Mouse (Mus musculus): Measurements from ENCODE around the gene Dirc2. TPM values are rescaled to one million over a fixed set of nuclear protein-coding genes. Genes with fewer than 3 reads are reported as not detected.

The Dirc2 gene
- total and polyA plus RNA-seq, 3 experiments, result 43.2 to 61.9 (median 49.9) TPM

DNA sequence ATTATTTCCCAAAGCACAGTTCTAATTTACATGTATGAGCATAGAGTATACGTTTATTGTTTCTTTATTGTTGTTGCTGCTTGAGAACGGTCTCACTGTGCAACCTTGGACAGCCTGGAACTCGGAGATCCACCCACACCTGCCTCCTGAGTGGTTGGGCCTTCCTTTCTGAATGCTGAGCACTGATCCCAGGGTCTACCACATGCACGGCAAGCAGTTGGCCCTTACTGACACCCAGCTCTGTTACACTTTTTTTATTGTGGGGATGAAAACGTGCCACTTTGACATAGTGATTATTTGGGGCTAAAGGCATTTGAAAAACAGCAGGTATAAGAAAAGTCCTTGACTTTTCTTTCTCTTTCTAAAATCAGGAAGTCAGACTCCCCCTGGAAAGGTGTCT is 12.5 kb upstream of the Dirc2 start:
- H3K36me3 ChIP-seq (ENCODE audit: control insufficient read depth, insufficient read depth, low read length), result no peaks in the 10 kb centered on the region
- no peak overlapping the region for H3K4me3 ChIP-seq
- H3K79me2 ChIP-seq (replicated peaks; ENCODE audit: control insufficient read depth, insufficient read depth, low read length), result no peaks in the 10 kb centered on the region
- intact Hi-C loops (cut with DNase I), result no loop called here
- no peak overlapping the region for H3K27ac ChIP-seq
- TF ChIP-seq CTCF (IDR thresholded peaks at IDR 0.05) (no peak), POLR2A (IDR thresholded peaks at IDR 0.05; ENCODE audit: insufficient read depth, low read depth, low read length) (no peak), EP300 (IDR thresholded peaks at IDR 0.05; ENCODE audit: insufficient read depth, low read depth, low read length) (no peak)
- H3K27me3 ChIP-seq (ENCODE audit: control insufficient read depth, insufficient read depth, low read length), result no peaks in the 10 kb centered on the region
- no peaks in the 10 kb centered on the region; the same call in none of the 2 replicates for H3K4me1 ChIP-seq (ENCODE audit: control insufficient read depth, insufficient read depth, low read length)
- WGBS, result 84% methylated on average over 5 of the region's 5 CpGs
- H3K9ac ChIP-seq (ENCODE audit: low read depth, low read length), result no peak overlapping the region
- no peak for DNase-seq

DNA sequence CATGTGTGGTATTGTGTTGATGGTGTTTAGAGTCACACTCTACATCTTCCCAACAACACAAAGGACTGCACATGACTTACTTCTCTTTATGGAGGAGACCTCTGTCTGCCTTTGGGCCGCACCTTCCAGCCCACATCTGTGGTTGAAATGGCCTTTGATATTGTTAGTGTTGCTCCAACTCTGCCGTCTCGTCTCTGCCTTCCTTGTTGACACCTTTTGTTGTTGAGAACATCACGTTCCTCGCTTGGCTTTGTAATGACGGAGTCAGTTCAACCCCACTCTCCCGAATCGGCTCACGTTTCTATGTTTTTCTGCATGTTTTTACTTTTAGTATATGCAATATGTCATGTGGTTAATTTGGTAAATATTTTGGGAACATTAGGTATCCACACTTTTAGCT is 11.9 kb upstream of the Dirc2 start:
- H3K27ac ChIP-seq, result no peak overlapping the region
- no peak for DNase-seq
- no peaks in the 10 kb centered on the region; the same call in none of the 2 replicates for H3K4me1 ChIP-seq (ENCODE audit: control insufficient read depth, insufficient read depth, low read length)
- no peak overlapping the region for H3K9ac ChIP-seq (ENCODE audit: low read depth, low read length)
- 93% methylated on average over 9 of the region's 9 CpGs for WGBS
- no peaks in the 10 kb centered on the region for H3K79me2 ChIP-seq (replicated peaks; ENCODE audit: control insufficient read depth, insufficient read depth, low read length)
- intact Hi-C loops (cut with DNase I), result no loop called here
- TF ChIP-seq POLR2A (IDR thresholded peaks at IDR 0.05; ENCODE audit: insufficient read depth, low read depth, low read length) (no peak), EP300 (IDR thresholded peaks at IDR 0.05; ENCODE audit: insufficient read depth, low read depth, low read length) (no peak), CTCF (IDR thresholded peaks at IDR 0.05) (no peak)
- no peak overlapping the region for H3K4me3 ChIP-seq
- no peaks in the 10 kb centered on the region for H3K27me3 ChIP-seq (ENCODE audit: control insufficient read depth, insufficient read depth, low read length)
- H3K36me3 ChIP-seq (ENCODE audit: control insufficient read depth, insufficient read depth, low read length), result no peaks in the 10 kb centered on the region

DNA sequence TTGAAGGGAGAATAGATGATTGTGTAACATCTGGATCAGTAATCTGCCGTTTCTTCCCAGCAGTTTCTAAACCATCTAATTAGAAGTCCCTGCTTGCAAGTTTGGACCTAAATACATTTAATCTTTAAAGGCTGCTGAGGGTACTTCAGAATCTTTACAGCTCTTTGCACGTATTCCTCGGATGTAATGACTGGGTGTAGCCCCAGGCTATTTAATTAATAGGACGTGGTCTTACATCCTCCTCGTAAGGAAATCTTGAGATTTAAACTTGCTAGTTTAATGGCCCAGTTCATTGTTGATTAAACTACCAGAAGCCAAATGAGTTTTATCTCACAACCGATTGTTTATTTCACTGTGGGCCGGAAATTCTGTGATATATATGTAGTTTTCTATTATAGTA is 10.5 kb upstream of the Dirc2 start:
- Histone ChIP-seq H3K27ac (no peak overlapping the region), H3K4me3 (no peak overlapping the region), H3K79me2 (replicated peaks; ENCODE audit: control insufficient read depth, insufficient read depth, low read length) (no peaks in the 10 kb centered on the region), H3K4me1 (ENCODE audit: control insufficient read depth, insufficient read depth, low read length) (no peaks in the 10 kb centered on the region; the same call in none of the 2 replicates), H3K9ac (ENCODE audit: low read depth, low read length) (no peak overlapping the region), H3K36me3 (ENCODE audit: control insufficient read depth, insufficient read depth, low read length) (no peaks in the 10 kb centered on the region), H3K27me3 (ENCODE audit: control insufficient read depth, insufficient read depth, low read length) (no peaks in the 10 kb centered on the region)
- intact Hi-C loops (cut with DNase I), result no loop called here
- WGBS, result 80% methylated on average over 7 of the region's 7 CpGs
- TF ChIP-seq CTCF (IDR thresholded peaks at IDR 0.05) (no peak), EP300 (IDR thresholded peaks at IDR 0.05; ENCODE audit: insufficient read depth, low read depth, low read length) (no peak), POLR2A (IDR thresholded peaks at IDR 0.05; ENCODE audit: insufficient read depth, low read depth, low read length) (no peak)
- no peak for DNase-seq

DNA sequence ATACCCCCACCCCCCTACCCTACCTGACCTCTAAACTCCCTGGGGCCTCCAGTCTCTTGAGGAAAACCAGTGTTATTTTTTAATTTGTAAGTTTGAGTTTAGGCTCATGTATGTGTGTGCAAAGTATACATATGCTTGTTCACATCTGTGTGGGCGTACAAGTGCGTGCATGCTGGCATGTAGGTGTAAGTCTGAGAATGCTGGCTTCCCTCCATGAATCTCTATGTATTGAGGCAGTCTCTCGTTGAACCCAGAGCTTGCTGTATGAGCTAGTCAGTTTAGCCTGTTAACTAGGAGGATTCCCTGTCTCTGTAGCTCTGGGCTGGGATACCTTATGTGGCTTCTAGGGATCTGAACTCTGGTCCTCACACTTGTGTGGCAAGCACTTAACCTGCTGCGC is 8.6 kb upstream of the Dirc2 start:
- WGBS, result 94% methylated on average over 4 of the region's 4 CpGs
- intact Hi-C loops (cut with DNase I), result no loop called here
- no peak overlapping the region for H3K27ac ChIP-seq

DNA sequence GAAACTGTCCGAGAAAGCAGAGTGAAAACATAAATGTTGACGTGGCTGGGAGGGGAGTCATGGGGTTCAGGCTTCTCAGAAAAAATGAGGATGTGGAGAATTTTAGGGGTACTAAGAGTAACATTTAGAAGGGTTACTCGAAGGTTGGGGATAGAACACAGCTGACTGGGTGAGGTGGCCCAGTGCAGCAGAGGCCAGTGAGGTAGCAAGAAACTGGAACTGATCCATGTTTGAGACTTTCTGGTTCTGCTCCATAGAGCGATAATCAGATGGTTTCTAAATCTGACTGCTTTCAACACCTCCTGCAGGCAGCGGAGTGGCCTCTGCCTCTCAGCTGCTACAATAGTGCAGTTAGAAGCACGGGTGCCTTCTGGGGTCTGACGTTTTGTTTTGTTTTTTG is 7.6 kb upstream of the Dirc2 start:
- DNase-seq, result peak in 1 of 2 experiments; percentile 33
- H3K79me2 ChIP-seq (replicated peaks; ENCODE audit: control insufficient read depth, insufficient read depth, low read length), result no peaks in the 10 kb centered on the region
- no peak overlapping the region for H3K9ac ChIP-seq (ENCODE audit: low read depth, low read length)
- no peak for TF ChIP-seq CTCF (IDR thresholded peaks at IDR 0.05)
- no peak for TF ChIP-seq POLR2A (IDR thresholded peaks at IDR 0.05; ENCODE audit: insufficient read depth, low read depth, low read length)
- no peak for TF ChIP-seq EP300 (IDR thresholded peaks at IDR 0.05; ENCODE audit: insufficient read depth, low read depth, low read length)
- H3K4me1 ChIP-seq (ENCODE audit: control insufficient read depth, insufficient read depth, low read length), result no peaks in the 10 kb centered on the region
- no peaks in the 10 kb centered on the region for H3K36me3 ChIP-seq (ENCODE audit: control insufficient read depth, insufficient read depth, low read length)
- no peak overlapping the region for H3K4me3 ChIP-seq
- no peak overlapping the region for H3K27ac ChIP-seq
- intact Hi-C loops (cut with DNase I), result no loop called here
- no peaks in the 10 kb centered on the region for H3K27me3 ChIP-seq (ENCODE audit: control insufficient read depth, insufficient read depth, low read length)
- 47% methylated on average over 7 of the region's 7 CpGs for WGBS

More for the DNA sequence above, 8.6 kb upstream of the Dirc2 start:
- Histone ChIP-seq H3K4me3 (no peak overlapping the region), H3K4me1 (ENCODE audit: control insufficient read depth, insufficient read depth, low read length) (no peaks in the 10 kb centered on the region; the same call in none of the 2 replicates), H3K79me2 (replicated peaks; ENCODE audit: control insufficient read depth, insufficient read depth, low read length) (no peaks in the 10 kb centered on the region), H3K9ac (ENCODE audit: low read depth, low read length) (no peak overlapping the region), H3K36me3 (ENCODE audit: control insufficient read depth, insufficient read depth, low read length) (no peaks in the 10 kb centered on the region), H3K27me3 (ENCODE audit: control insufficient read depth, insufficient read depth, low read length) (no peaks in the 10 kb centered on the region)
- no peak for TF ChIP-seq POLR2A (IDR thresholded peaks at IDR 0.05; ENCODE audit: insufficient read depth, low read depth, low read length)
- TF ChIP-seq CTCF (IDR thresholded peaks at IDR 0.05), result no peak
- TF ChIP-seq EP300 (IDR thresholded peaks at IDR 0.05; ENCODE audit: insufficient read depth, low read depth, low read length), result no peak
- no peak for DNase-seq

DNA sequence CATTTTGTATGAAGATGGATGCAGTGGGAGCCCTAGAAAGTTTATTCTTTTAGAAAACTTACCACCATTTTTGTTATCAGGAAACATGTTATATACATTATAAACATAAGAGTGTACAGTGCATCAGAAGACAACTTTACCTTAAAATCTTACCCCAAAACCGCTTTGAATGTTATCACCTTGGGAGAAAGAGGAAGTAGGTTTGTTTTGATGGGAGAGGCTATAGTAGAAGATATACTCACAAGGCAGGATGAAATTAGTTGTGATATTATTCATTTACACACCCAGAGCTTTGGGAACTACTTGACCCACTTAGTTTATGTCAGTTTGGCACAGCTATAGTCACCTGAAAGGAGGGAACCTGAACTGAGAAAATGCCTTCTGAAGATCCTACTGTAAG is 6.7 kb upstream of the Dirc2 start:
- intact Hi-C loops (cut with DNase I), result no loop called here
- WGBS, result 54% methylated on average over 1 of the region's 1 CpGs
- H3K27me3 ChIP-seq (ENCODE audit: control insufficient read depth, insufficient read depth, low read length), result no peaks in the 10 kb centered on the region
- H3K4me1 ChIP-seq (ENCODE audit: control insufficient read depth, insufficient read depth, low read length), result no peaks in the 10 kb centered on the region
- no peaks in the 10 kb centered on the region for H3K79me2 ChIP-seq (replicated peaks; ENCODE audit: control insufficient read depth, insufficient read depth, low read length)
- TF ChIP-seq EP300 (IDR thresholded peaks at IDR 0.05; ENCODE audit: insufficient read depth, low read depth, low read length) (no peak), POLR2A (IDR thresholded peaks at IDR 0.05; ENCODE audit: insufficient read depth, low read depth, low read length) (no peak), CTCF (IDR thresholded peaks at IDR 0.05) (no peak)
- H3K36me3 ChIP-seq (ENCODE audit: control insufficient read depth, insufficient read depth, low read length), result no peaks in the 10 kb centered on the region
- H3K4me3 ChIP-seq, result no peak overlapping the region
- no peak overlapping the region for H3K27ac ChIP-seq
- no peak overlapping the region for H3K9ac ChIP-seq (ENCODE audit: low read depth, low read length)
- no peak for DNase-seq
